Mouse (Mus musculus) heart, postnatal 0 days (tissue): Measurements from ENCODE around the gene Sppl3. TPM values are rescaled to one million over a fixed set of nuclear protein-coding genes. Genes with fewer than 3 reads are reported as not detected.

ENCODE experiments used
- ATAC-seq: fragments of 200-750 bp; cut with Nextera tagmentation; 2 replicates; pipeline ENCODE4 v1.8.0; 2017; ENCODE audit warnings: low read depth, moderate number of reproducible peaks, moderate library complexity; ENCODE audit not compliant: insufficient read depth
- DNase-seq: peaks from one replicate; pipeline ENCODE4 v3.0.0-alpha.2; 2016; ENCODE audit warnings: low spot score
- H3K27ac ChIP-seq: fragments of 300-500 bp; sonication (generic); 2 replicates; pipeline ENCODE4 v1.5.1; 2014; ENCODE audit warnings: low read depth, mild to moderate bottlenecking
- H3K27me3 ChIP-seq: fragments of 300-500 bp; sonication (generic); 2 replicates; pipeline ENCODE4 v1.6.1; 2014; ENCODE audit warnings: low read length, mixed read lengths; ENCODE audit not compliant: control insufficient read depth, insufficient read depth
- H3K36me3 ChIP-seq: fragments of 300-500 bp; sonication (generic); replicated peaks from 2 replicates; pipeline ENCODE4 v1.6.1; 2014; ENCODE audit warnings: low read length, mixed read lengths; ENCODE audit not compliant: control insufficient read depth, insufficient read depth
- H3K4me1 ChIP-seq: fragments of 300-500 bp; sonication (generic); 2 replicates; pipeline ENCODE4 v1.6.1; 2014; ENCODE audit warnings: antibody characterized with exemption; ENCODE audit not compliant: control insufficient read depth, insufficient read depth
- H3K4me2 ChIP-seq: fragments of 300-500 bp; sonication (generic); 2 replicates; pipeline ENCODE4 v1.6.1; 2014; ENCODE audit warnings: low read depth, mild to moderate bottlenecking, low read length, moderate library complexity
- H3K4me3 ChIP-seq: fragments of 300-500 bp; sonication (generic); 2 replicates; pipeline ENCODE4 v1.5.1; 2014; ENCODE audit warnings: low read depth, low read length
- H3K9ac ChIP-seq: fragments of 300-500 bp; sonication (generic); replicated peaks from 2 replicates; pipeline ENCODE4 v1.6.1; 2014; ENCODE audit warnings: low read depth, low read length, mixed read lengths
- H3K9me3 ChIP-seq: fragments of 300-500 bp; sonication (generic); replicated peaks from 2 replicates; pipeline ENCODE4 v1.6.1; 2016; ENCODE audit warnings: low read length; ENCODE audit not compliant: control insufficient read depth
- CTCF ChIP-seq: IDR thresholded peaks from 2 replicates; pipeline ENCODE4 v1.5.1; 2016; ENCODE audit warnings: antibody characterized with exemption, control low read depth, low read depth
- EP300 ChIP-seq: IDR thresholded peaks from 2 replicates; pipeline ENCODE4 v1.6.1; 2016; ENCODE audit warnings: antibody characterized with exemption, low read depth
- WGBS: fragments of 180-500 bp; shearing (Covaris S2); extraction: QIAGEN DNeasy Blood & Tissue Kit; methylation state at CpG from one replicate; pipeline ENCODE4 v1.1.7; 2014; 5-methylcytosine and 5-hydroxymethylcytosine counted together
- polyA plus RNA-seq: library from polyadenylated mRNA; unstranded; fragments of >200 nt; fragmentation: Nextera tagmentation; extraction: Ambion mirVana; gene quantifications from 2 replicates; pipeline ENCODE4 v1.2.1, GENCODE M21; 2015
- total RNA-seq: library from RNA; depleted of rRNA; stranded (reverse); fragments of >200 nt; gene quantifications from 2 replicates; pipeline ENCODE4 v1.2.3, GENCODE M21; 2014; ENCODE audit warnings: low replicate concordance

Sppl3 gene
- total and polyA plus RNA-seq, 2 experiments from 2014 or later = 6.8 to 65.6 TPM

GRCm38 (mm10) chr5:115001464-115001863 lies 9.5 kb upstream of the Sppl3 start:
- no peak for ATAC-seq
- WGBS = 68% methylated on average over 8 of the region's 8 CpGs

DNA sequence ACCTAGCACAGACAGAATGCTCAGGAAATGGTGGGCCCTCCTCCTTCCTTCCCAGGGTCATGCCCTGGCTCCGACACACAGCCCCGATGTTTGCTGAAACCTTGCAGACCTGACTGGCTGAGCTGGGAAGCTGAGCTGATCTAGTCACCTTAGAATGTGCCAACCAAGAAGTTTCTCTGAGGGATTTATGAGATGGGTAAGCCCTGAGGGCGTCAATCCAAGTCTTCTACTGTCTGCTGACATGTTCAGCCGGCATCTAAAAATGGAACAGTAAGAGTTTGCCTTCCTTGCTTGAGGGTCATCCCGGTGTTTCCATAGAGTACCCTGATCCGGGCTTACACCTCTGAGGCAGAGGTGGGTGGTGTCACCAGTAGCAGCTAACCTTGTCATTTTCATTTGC lies 8.2 kb upstream of the Sppl3 start:
- 28% methylated on average over 6 of the region's 6 CpGs for WGBS
- H3K4me2 ChIP-seq = no peak overlapping the region
- DNase-seq = no peak
- no peaks in the 10 kb centered on the region for H3K27me3 ChIP-seq
- no peaks in the 10 kb centered on the region for H3K36me3 ChIP-seq
- no peak overlapping the region for H3K4me3 ChIP-seq
- H3K9ac ChIP-seq = no peak overlapping the region
- H3K4me1 ChIP-seq = no peaks in the 10 kb centered on the region
- H3K27ac ChIP-seq = no peak overlapping the region
- H3K9me3 ChIP-seq = no peaks in the 10 kb centered on the region
- TF ChIP-seq EP300 = no peak
- no peak for TF ChIP-seq CTCF
- ATAC-seq = no peak

More at GRCm38 (mm10) chr5:115001464-115001863, 9.5 kb upstream of the Sppl3 start:
- Histone ChIP-seq H3K4me1 (no peaks in the 10 kb centered on the region), H3K27me3 (no peaks in the 10 kb centered on the region), H3K4me2 (no peak overlapping the region), H3K27ac (no peak overlapping the region), H3K9ac (no peak overlapping the region), H3K9me3 (no peaks in the 10 kb centered on the region), H3K4me3 (no peak overlapping the region), H3K36me3 (no peaks in the 10 kb centered on the region)
- no peak for TF ChIP-seq EP300
- TF ChIP-seq CTCF = no peak
- DNase-seq = no peak

DNA sequence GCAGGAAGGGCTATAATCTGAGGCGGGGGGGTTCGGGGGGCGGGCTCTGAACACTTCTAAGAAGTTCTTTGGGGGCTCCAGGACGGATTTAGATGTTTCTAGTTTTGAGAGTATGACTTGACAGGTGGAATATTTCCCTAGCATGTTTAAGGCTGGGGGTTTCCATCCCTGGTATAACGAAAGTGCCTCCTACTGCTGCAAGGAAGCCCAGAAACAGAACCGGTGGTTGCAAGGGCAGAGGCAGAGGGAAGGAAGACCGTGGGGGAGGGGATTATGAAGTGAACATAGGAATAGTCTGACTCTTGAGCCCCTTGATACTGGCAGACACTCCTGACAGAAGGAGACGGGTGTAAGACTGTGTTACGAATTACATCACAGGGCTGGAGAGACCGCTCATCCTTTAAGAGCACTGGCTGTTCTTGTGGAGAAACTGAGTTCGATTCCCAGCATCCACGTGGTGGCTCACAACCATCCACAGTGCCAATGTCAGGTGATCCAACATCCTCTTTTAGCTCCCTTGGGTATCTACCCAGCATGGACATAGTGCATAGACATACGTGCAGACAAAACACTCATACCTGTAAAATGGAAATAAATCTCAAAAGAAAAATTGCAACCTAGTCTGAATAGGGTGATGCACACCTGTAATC lies 7.6 kb upstream of the Sppl3 start:
- TF ChIP-seq CTCF (no peak), EP300 (no peak)
- Histone ChIP-seq H3K36me3 (no peaks in the 10 kb centered on the region), H3K4me3 (no peak overlapping the region), H3K9ac (no peak overlapping the region), H3K27ac (no peak overlapping the region), H3K27me3 (no peaks in the 10 kb centered on the region), H3K4me1 (no peaks in the 10 kb centered on the region), H3K9me3 (no peaks in the 10 kb centered on the region), H3K4me2 (no peak overlapping the region)
- no peak for DNase-seq
- no peak for ATAC-seq
- WGBS = 68% methylated on average over 13 of the region's 13 CpGs

GRCm38 (mm10) chr5:115007768-115008167 lies 3.2 kb upstream of the Sppl3 start:
- no peak for TF ChIP-seq CTCF
- no peak for TF ChIP-seq EP300
- Histone ChIP-seq H3K4me1 (peaks cover 8% of the 10 kb centered on the region), H3K9ac (no peak overlapping the region), H3K27me3 (no peaks in the 10 kb centered on the region), H3K9me3 (no peaks in the 10 kb centered on the region), H3K4me2 (no peak overlapping the region), H3K27ac (no peak overlapping the region), H3K4me3 (no peak overlapping the region), H3K36me3 (no peaks in the 10 kb centered on the region)
- ATAC-seq = no peak
- no peak for DNase-seq
- 74% methylated on average over 5 of the region's 5 CpGs for WGBS

DNA sequence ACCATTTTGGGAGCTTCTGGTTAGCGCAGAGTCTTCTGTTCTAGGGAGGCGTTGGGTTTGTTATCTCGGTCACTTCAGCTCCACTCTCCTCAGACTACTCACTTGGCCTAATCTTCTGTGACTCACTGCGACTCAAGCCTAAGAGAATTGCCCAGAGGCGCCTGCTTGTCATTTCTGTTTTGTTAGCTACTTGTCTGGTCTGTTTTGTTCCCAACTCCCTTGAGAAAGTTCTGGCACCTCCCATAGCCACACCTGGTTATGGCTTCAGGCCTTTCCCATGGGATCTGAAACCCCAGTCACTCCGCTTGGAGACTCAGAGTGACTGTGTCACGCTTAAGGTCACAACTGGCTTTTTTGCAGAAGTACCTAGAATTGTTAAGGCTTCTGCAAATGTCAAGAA lies 2.6 kb upstream of the Sppl3 start:
- H3K4me1 ChIP-seq = peaks cover 13% of the 10 kb centered on the region
- H3K9me3 ChIP-seq = no peaks in the 10 kb centered on the region
- no peak overlapping the region for H3K27ac ChIP-seq
- no peak for ATAC-seq
- no peaks in the 10 kb centered on the region for H3K27me3 ChIP-seq
- no peaks in the 10 kb centered on the region for H3K36me3 ChIP-seq
- no peak overlapping the region for H3K4me2 ChIP-seq
- H3K4me3 ChIP-seq = no peak overlapping the region
- no peak for TF ChIP-seq CTCF
- no peak for TF ChIP-seq EP300
- 72% methylated on average over 7 of the region's 7 CpGs for WGBS
- H3K9ac ChIP-seq = no peak overlapping the region
- DNase-seq = no peak

GRCm38 (mm10) chr5:115009143-115009542 lies 1.8 kb upstream of the Sppl3 start:
- no peak for TF ChIP-seq EP300
- TF ChIP-seq CTCF = no peak
- Histone ChIP-seq H3K4me1 (peaks cover 19% of the 10 kb centered on the region), H3K27me3 (no peaks in the 10 kb centered on the region), H3K4me3 (no peak overlapping the region), H3K36me3 (no peaks in the 10 kb centered on the region), H3K9me3 (no peaks in the 10 kb centered on the region), H3K4me2 (no peak overlapping the region), H3K27ac (no peak overlapping the region), H3K9ac (no peak overlapping the region)
- DNase-seq = no peak
- ATAC-seq = no peak
- 94% methylated on average over 6 of the region's 6 CpGs for WGBS
